Mouse (Mus musculus) heart, embryonic 16.5 days (tissue): ENCODE measurements around the gene Foxi1. TPM values are rescaled to one million over a fixed set of nuclear protein-coding genes. Genes with fewer than 3 reads are reported as not detected.

Experiments
- ATAC-seq: fragments of 200-750 bp; cut with Nextera tagmentation; replicated peaks from 2 replicates; pipeline ENCODE4 v1.8.0; 2017; ENCODE audit warnings: moderate number of reproducible peaks; ENCODE audit not compliant: insufficient read depth, low FRiP score; ENCODE audit errors: extremely low read depth
- H3K27ac ChIP-seq: fragments of 300-500 bp; sonication (generic); 2 replicates; pipeline ENCODE4 v1.5.1; 2014; ENCODE audit warnings: mild to moderate bottlenecking, low read length, control low read depth, moderate library complexity
- H3K27me3 ChIP-seq: fragments of 300-500 bp; sonication (generic); 2 replicates; pipeline ENCODE4 v1.6.1; 2014; ENCODE audit warnings: low read length, mixed read lengths; ENCODE audit not compliant: control insufficient read depth, insufficient read depth
- H3K36me3 ChIP-seq: fragments of 300-500 bp; sonication (generic); 2 replicates; pipeline ENCODE4 v1.6.1; 2014; ENCODE audit not compliant: control insufficient read depth, insufficient read depth
- H3K4me1 ChIP-seq: fragments of 300-500 bp; sonication (generic); 2 replicates; pipeline ENCODE4 v1.6.1; 2014; ENCODE audit warnings: low read length, mixed read lengths; ENCODE audit not compliant: control insufficient read depth, insufficient read depth
- H3K4me2 ChIP-seq: fragments of 300-500 bp; sonication (generic); 2 replicates; pipeline ENCODE4 v1.6.1; 2014; ENCODE audit warnings: low read depth, mild to moderate bottlenecking, control low read depth, low read length
- H3K4me3 ChIP-seq: fragments of 300-500 bp; sonication (generic); 2 replicates; pipeline ENCODE4 v1.5.1; 2014; ENCODE audit warnings: mild to moderate bottlenecking, control low read depth, low read length
- H3K9ac ChIP-seq: fragments of 300-500 bp; sonication (generic); 2 replicates; pipeline ENCODE4 v1.6.1; 2014; ENCODE audit warnings: low read length, control low read depth
- H3K9me3 ChIP-seq: fragments of 300-500 bp; sonication (generic); replicated peaks from 2 replicates; pipeline ENCODE4 v1.6.1; 2016; ENCODE audit warnings: low read length; ENCODE audit not compliant: control insufficient read depth
- WGBS: fragments of 180-500 bp; shearing (Covaris S2); extraction: QIAGEN DNeasy Blood & Tissue Kit; methylation state at CpG from one replicate; pipeline ENCODE4 v1.1.7; 2014; 5-methylcytosine and 5-hydroxymethylcytosine counted together
- polyA plus RNA-seq: library from polyadenylated mRNA; unstranded; fragments of >200 nt; fragmentation: Nextera tagmentation; extraction: Ambion mirVana; gene quantifications from 2 replicates; pipeline ENCODE4 v1.2.1, GENCODE M21; 2015

Foxi1 gene
- polyA plus RNA-seq, 1 experiment from 2014 or later = 0.05 TPM

DNA sequence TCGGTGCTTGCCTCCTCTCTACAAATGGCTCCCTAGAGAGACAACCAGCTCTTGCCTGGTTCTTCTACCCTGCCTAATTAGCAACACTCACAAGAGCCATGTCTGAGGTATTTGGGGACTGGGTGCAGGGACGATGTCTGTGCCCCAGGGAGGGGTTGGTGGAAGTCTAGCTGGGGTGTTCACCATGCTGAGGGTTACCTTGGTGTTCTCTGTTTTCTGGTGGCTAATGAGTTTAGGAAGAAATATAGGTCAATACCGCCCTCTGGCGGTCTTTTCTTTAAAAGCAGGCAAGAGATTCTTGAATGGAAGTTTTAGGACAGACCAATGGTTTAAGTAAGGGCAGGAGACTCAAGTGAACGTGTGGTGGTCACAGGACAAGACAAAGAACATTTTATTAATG lies 5.0 kb upstream of the Foxi1 start:
- no peaks in the 10 kb centered on the region for H3K4me1 ChIP-seq
- H3K4me3 ChIP-seq = no peak overlapping the region
- no peaks in the 10 kb centered on the region for H3K36me3 ChIP-seq
- no peaks in the 10 kb centered on the region for H3K9me3 ChIP-seq
- H3K9ac ChIP-seq = no peak overlapping the region
- no peak overlapping the region for H3K27ac ChIP-seq
- ATAC-seq = no peak
- H3K27me3 ChIP-seq = no peaks in the 10 kb centered on the region
- WGBS = 22% methylated on average over 5 of the region's 5 CpGs
- no peak overlapping the region for H3K4me2 ChIP-seq

GRCm38 (mm10) chr11:34202769-34203168 lies 5.1 kb downstream of the Foxi1 start:
- Histone ChIP-seq H3K4me3 (no peak overlapping the region), H3K9me3 (no peaks in the 10 kb centered on the region), H3K27me3 (no peaks in the 10 kb centered on the region), H3K4me1 (no peaks in the 10 kb centered on the region), H3K4me2 (no peak overlapping the region), H3K9ac (no peak overlapping the region), H3K36me3 (no peaks in the 10 kb centered on the region), H3K27ac (no peak overlapping the region)
- no peak for ATAC-seq
- 43% methylated on average over 1 of the region's 1 CpGs for WGBS

- no peak for ATAC-seq
- no peaks in the 10 kb centered on the region; the same call in 1 of the 2 replicates for H3K4me1 ChIP-seq
- H3K4me3 ChIP-seq = no peak overlapping the region
- H3K27ac ChIP-seq = no peak overlapping the region
- no peak overlapping the region for H3K9ac ChIP-seq
- no peaks in the 10 kb centered on the region for H3K27me3 ChIP-seq
- WGBS = 88% methylated on average over 3 of the region's 3 CpGs
- no peaks in the 10 kb centered on the region for H3K9me3 ChIP-seq
- no peaks in the 10 kb centered on the region for H3K36me3 ChIP-seq
- no peak overlapping the region for H3K4me2 ChIP-seq
Measured at GRCm38 (mm10) chr11:34195142-34195541, 12.7 kb downstream of the Foxi1 start.

DNA sequence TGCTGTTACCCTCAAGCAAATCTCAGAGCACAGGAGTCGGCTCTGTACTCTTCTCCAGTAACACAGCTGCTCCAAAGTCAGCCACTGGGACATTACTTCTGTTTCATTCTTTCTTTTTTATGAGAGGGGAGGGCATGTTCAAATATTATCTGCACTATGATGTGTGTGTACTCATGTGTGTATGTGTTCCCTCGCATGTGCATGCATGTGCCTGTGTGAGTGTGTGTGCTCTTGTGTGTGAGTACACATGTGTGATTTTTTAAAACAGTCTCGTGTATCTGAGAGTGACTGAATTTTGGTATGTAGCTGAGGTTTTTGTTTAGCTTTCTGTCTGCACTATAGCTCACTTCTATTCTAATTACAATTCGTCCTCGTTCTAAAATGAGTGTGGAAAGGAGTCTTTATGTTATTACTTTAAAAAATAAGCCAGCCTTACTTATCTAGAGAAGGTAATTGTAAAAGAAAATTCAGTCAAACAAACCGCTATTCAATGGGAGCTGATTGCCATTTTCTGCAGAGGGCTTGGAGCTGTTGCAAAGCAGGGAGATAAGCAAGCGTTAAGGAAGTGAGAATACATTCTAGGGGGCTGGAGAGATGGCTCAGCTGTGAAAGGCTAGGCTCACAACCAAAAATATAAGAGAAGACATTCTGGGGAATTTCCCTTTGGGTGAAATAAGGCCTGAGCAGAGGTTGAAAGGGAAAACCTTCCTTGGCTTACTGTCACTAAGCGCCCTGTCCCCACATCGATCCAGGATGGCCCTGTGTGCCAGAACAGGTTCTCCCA lies 13.5 kb downstream of the Foxi1 start:
- Histone ChIP-seq H3K27ac (peak overlapping the region; percentile 23), H3K4me3 (no peak overlapping the region), H3K9ac (no peak overlapping the region), H3K4me1 (no peaks in the 10 kb centered on the region; the same call in 1 of the 2 replicates), H3K27me3 (no peaks in the 10 kb centered on the region), H3K4me2 (no peak overlapping the region), H3K36me3 (no peaks in the 10 kb centered on the region), H3K9me3 (no peaks in the 10 kb centered on the region)
- ATAC-seq = no peak
- 42% methylated on average over 9 of the region's 9 CpGs for WGBS

- Histone ChIP-seq H3K27ac (no peak overlapping the region), H3K9me3 (no peaks in the 10 kb centered on the region), H3K4me2 (no peak overlapping the region), H3K27me3 (no peaks in the 10 kb centered on the region), H3K4me1 (no peaks in the 10 kb centered on the region; the same call in 1 of the 2 replicates), H3K36me3 (no peaks in the 10 kb centered on the region), H3K9ac (no peak overlapping the region), H3K4me3 (no peak overlapping the region)
- ATAC-seq = no peak
- WGBS = 52% methylated on average over 3 of the region's 3 CpGs
Measured at GRCm38 (mm10) chr11:34193658-34194057, 14.2 kb downstream of the Foxi1 start.

- Histone ChIP-seq H3K9ac (no peak overlapping the region), H3K4me1 (peaks cover 14% of the 10 kb centered on the region), H3K9me3 (no peaks in the 10 kb centered on the region), H3K27ac (no peak overlapping the region), H3K4me2 (no peak overlapping the region), H3K36me3 (no peaks in the 10 kb centered on the region), H3K4me3 (no peak overlapping the region), H3K27me3 (no peaks in the 10 kb centered on the region)
- 63% methylated on average over 2 of the region's 2 CpGs for WGBS
- ATAC-seq = no peak
Measured at GRCm38 (mm10) chr11:34184266-34184665, 23.6 kb downstream of the Foxi1 start.

DNA sequence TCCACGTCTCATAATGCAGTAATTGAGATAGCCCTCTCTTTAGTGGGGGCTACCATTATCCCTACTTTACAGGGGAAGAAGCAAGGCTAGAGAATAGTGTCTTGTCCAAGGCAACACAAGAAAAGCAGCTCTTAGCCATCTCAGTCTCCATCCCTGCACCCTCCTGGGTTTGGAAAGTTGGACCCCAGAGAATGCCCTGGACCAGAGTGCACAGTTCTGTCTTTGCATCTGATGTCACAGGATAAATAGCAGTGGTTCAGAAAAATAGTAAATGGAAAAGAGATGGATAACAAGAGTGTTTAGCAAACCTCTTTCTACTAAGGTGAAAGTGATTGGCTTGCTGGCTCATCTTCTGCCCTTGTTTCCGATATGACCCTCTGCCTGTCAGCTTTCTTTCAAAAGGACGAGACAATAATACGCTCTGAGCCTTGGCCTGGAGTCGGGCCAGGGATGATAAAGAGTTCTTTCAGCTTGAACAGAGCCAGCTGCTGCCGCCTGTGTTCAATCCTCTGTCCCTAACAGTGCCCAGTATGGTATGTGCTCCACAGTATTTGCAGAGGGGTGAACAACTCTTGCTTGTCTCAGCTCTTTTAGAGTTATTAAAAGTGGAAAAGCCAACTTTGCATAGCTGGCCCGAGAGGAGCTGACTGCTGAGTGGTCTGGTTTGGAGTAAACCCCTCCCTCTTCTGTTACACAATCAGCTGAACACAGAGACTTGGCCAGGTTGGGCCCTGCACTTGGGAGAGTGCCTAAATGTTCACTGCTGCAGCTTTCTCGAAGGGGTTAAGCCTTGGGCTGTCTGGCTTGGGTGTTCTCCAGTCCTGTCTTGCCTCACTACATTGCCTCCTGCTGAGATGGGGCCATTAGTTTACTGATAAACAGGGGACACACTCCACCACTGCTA lies 26.4 kb downstream of the Foxi1 start:
- peak; percentile 77 for ATAC-seq
- Histone ChIP-seq H3K27me3 (no peaks in the 10 kb centered on the region), H3K9ac (no peak overlapping the region), H3K9me3 (no peaks in the 10 kb centered on the region), H3K4me2 (peak overlapping the region; percentile 18), H3K36me3 (no peaks in the 10 kb centered on the region), H3K4me1 (peaks cover 14% of the 10 kb centered on the region), H3K27ac (peak overlapping the region; percentile 66), H3K4me3 (no peak overlapping the region)
- WGBS = 19% methylated on average over 8 of the region's 8 CpGs

GRCm38 (mm10) chr11:34178752-34179151 lies 29.1 kb downstream of the Foxi1 start:
- WGBS = 84% methylated on average over 2 of the region's 2 CpGs
- Histone ChIP-seq H3K4me3 (no peak overlapping the region), H3K27ac (no peak overlapping the region), H3K9me3 (no peaks in the 10 kb centered on the region), H3K36me3 (no peaks in the 10 kb centered on the region), H3K9ac (no peak overlapping the region), H3K4me2 (no peak overlapping the region), H3K4me1 (peaks cover 20% of the 10 kb centered on the region), H3K27me3 (no peaks in the 10 kb centered on the region)
- no peak for ATAC-seq

GRCm38 (mm10) chr11:34176371-34176770 lies 31.5 kb downstream of the Foxi1 start:
- WGBS = 68% methylated on average over 1 of the region's 1 CpGs
- Histone ChIP-seq H3K4me3 (no peak overlapping the region), H3K36me3 (no peaks in the 10 kb centered on the region), H3K27me3 (no peaks in the 10 kb centered on the region), H3K4me2 (no peak overlapping the region), H3K27ac (no peak overlapping the region), H3K9me3 (no peaks in the 10 kb centered on the region), H3K9ac (no peak overlapping the region), H3K4me1 (peaks cover 9% of the 10 kb centered on the region)
- no peak for ATAC-seq
